Mouse (Mus musculus) cerebral cortex, adult 2 months (tissue): ENCODE measurements around the gene Dpysl5.

Experiments
- WGBS: fragments of 180-500 bp; shearing (Covaris S2); methylation state at CpG from one replicate; pipeline ENCODE4 v1.1.7; 2018; 5-methylcytosine and 5-hydroxymethylcytosine counted together

Gene Dpysl5

GRCm38 (mm10) chr5:30711147-30712001 is at the start of gene Dpysl5:
Gene Dpysl5, plus strand, starts transcription at chr5:30711564.
- WGBS: 2% methylated on average over 70 of the region's 71 CpGs

DNA sequence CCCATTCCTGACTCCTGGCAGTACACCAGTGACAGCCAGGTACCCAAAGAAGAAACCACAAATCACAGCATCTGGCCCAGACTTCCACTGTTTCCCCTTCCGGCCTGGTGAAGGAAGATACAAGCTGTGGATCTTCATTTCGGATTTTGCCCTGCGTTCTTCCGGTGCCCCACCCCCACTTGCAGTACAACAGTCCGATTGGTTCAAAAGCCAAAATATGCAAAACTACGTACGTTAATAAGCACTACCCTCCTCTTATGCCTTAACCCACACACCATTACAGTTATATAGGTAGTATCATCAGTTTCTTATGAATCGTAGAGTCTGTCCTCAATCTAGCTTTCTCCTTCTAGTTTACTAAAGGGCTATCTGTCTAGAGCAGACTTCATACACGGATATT is 46.0 kb upstream of the Dpysl5 start:
- WGBS: 89% methylated on average over 9 of the region's 9 CpGs

DNA sequence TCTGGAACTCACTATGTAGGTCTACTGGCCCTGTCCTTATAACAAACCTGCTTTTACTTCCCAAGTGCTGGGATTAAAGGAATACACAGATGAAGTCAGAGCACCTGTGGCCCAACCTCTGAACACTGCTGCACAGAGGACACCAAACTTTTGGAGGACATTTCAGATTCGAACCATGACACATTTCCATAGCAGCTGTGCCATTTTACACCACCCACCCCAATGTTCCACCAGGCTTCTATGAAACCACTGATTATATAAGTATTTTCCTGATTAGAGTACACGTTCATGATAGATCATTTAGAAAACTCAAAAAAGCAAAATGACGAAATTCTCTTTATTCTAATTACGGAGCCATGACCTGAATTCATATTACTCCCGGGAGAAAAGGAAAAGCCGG is 45.4 kb upstream of the Dpysl5 start:
- 12% methylated on average over 6 of the region's 6 CpGs for WGBS

GRCm38 (mm10) chr5:30666391-30667195 is 44.8 kb upstream of the Dpysl5 start, which contains the start of gene Cenpa:
Gene Cenpa, plus strand, starts transcription at chr5:30666777.
- WGBS: under 1% methylated on average over 40 of the region's 40 CpGs

GRCm38 (mm10) chr5:30667215-30667614 is 44.1 kb upstream of the Dpysl5 start:
- WGBS: 1% methylated on average over 13 of the region's 13 CpGs

DNA sequence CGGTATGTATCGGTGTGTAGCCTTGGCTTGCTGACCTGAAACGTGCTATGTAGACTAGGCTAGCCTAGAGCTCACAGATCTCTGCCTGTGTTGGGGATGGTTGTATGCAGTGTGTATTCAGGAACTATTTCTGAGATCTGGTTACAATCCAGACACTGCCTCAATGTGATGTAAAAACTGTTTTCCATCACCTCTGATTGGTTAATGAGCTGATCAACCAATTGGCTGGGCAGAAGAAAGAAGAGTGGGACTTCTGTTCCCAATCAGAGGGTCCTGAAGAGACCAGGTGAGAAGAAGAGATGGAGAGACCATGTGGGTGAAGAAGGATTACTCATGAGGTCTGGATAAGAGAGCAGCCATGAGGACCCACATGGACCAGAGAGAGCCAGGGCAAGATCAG is 43.7 kb upstream of the Dpysl5 start:
- 4% methylated on average over 3 of the region's 3 CpGs for WGBS

- 95% methylated on average over 9 of the region's 9 CpGs for WGBS
These were observed 42.5 kb upstream of the Dpysl5 start for GRCm38 (mm10) chr5:30668637-30669495.

DNA sequence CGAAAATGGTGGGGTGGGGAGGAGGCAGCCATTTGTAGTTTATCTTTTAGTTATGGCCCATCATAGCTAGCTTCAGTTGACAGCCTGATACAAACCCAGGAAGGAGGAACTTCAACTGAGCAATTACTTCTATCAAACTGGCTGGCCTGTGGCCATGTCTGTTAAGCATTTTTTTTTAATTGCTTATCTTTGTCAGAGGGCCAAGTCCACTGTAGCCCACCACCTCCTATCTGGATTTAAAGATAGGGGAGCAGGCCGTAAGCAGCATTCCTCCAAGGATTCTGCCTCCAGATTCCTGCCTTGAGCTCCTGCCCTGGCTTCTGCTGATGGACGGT is 41.9 kb upstream of the Dpysl5 start:
- WGBS: 95% methylated on average over 3 of the region's 3 CpGs

- 75% methylated on average over 7 of the region's 7 CpGs for WGBS
These were observed 41.3 kb upstream of the Dpysl5 start for GRCm38 (mm10) chr5:30670091-30670490.

- 91% methylated on average over 7 of the region's 7 CpGs for WGBS
These were observed 37.4 kb upstream of the Dpysl5 start for GRCm38 (mm10) chr5:30674001-30674400.

DNA sequence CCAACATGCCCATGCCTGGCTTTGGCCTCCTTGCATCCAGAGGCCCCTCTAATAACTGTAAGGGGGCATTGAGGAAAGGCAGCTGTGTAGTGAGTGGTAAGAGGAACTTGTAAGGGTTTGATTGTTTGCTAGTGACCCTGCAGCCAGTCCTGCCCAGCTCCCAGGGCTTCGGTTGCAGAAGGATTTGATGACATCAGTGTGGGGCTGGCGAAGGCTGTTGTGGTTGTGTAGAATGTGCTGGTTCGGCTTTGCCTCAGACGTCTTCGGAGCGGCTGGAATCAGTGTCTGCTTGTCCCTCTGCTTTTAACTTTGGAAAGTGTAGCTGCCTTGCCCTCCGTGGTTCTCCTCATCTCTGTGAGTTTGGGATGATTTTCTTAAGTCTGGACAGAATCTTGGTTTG is 34.6 kb upstream of the Dpysl5 start:
- 83% methylated on average over 7 of the region's 7 CpGs for WGBS

GRCm38 (mm10) chr5:30678069-30678468 is 33.3 kb upstream of the Dpysl5 start:
- WGBS: 96% methylated on average over 3 of the region's 3 CpGs

DNA sequence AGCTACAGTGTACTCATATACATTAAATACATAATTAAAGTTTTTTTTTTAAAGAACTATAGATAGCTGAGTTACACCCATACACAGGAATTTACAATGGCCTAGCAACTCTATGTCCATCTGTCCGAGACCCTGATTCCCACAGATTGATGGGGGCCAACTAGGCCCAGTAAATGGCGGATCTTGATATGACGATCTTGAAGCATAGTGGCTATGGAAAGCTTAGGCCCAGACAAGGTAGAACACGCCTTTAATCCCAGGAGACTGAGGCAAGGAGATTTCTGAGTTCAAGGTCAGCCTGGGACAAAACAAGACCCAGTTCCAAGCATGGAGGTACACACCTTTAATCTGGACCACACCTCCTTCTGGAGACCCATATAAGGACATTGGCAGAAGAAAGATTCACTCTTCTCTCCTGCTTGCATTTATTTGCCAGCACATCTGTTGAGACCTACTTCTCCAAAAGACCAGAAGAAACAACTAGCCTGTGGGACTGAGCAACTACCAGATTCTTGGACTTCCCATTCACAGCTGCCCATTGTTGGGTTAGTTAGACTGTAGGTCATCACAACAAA is 32.6 kb upstream of the Dpysl5 start:
- WGBS: 98% methylated on average over 4 of the region's 4 CpGs

DNA sequence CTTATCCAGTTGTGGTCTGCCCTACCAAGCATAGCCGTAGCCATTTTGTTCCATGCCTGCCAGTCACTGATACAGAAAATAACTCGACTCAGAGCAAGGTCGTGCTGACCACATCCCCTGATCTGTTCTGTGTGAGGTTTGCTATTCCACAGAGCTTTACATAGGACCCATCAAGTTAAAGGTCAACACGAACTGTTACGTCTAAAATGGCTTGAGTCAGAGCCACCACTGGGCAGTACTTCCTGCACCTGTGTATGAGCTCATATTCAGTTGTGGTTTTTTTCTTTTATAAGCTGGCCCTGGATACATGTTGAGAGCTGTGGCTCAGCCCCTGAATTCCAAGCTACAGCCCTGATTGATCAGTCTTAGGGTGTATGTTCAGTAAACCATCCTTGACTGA is 31.8 kb upstream of the Dpysl5 start:
- WGBS: 90% methylated on average over 5 of the region's 5 CpGs

GRCm38 (mm10) chr5:30681970-30682369 is 29.4 kb upstream of the Dpysl5 start:
- 97% methylated on average over 5 of the region's 5 CpGs for WGBS

- 76% methylated on average over 3 of the region's 3 CpGs for WGBS
These were observed 27.4 kb upstream of the Dpysl5 start for GRCm38 (mm10) chr5:30683993-30684392.

DNA sequence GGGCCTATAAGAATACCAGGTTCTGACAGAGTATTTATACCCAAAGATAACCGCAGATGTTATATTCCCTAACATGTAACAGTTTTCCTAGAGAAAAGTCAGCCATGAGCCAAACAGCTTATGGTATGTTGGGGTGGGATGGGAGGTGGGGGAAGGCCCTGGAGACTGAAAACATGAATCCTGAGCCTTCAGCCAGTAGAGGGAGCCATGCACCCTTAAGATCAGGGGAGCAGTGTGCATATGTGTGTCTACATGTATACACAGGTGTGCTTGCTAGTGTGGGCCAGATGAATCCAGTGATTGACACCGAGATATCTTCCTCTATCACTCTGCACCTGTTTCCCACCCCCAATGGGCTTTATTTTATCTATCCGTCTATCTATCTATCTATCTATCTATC is 24.6 kb upstream of the Dpysl5 start:
- 64% methylated on average over 3 of the region's 3 CpGs for WGBS

GRCm38 (mm10) chr5:30700361-30701000 is 10.9 kb upstream of the Dpysl5 start:
- 83% methylated on average over 8 of the region's 8 CpGs for WGBS

- 72% methylated on average over 4 of the region's 4 CpGs for WGBS
These were observed 10.0 kb upstream of the Dpysl5 start for GRCm38 (mm10) chr5:30701373-30701772.

- 94% methylated on average over 3 of the region's 3 CpGs for WGBS
These were observed 9.5 kb upstream of the Dpysl5 start for GRCm38 (mm10) chr5:30701866-30702265.

- WGBS: 5% methylated on average over 13 of the region's 13 CpGs
These were observed 1.5 kb upstream of the Dpysl5 start for GRCm38 (mm10) chr5:30709744-30710383.
